Mouse (Mus musculus): ENCODE results near the gene Lmntd1. TPM values are rescaled to one million over a fixed set of nuclear protein-coding genes. Genes with fewer than 3 reads are reported as not detected.

Gene Lmntd1
- total and polyA plus RNA-seq, 3 experiments = 0.08 to 0.43 (median 0.26) TPM

DNA sequence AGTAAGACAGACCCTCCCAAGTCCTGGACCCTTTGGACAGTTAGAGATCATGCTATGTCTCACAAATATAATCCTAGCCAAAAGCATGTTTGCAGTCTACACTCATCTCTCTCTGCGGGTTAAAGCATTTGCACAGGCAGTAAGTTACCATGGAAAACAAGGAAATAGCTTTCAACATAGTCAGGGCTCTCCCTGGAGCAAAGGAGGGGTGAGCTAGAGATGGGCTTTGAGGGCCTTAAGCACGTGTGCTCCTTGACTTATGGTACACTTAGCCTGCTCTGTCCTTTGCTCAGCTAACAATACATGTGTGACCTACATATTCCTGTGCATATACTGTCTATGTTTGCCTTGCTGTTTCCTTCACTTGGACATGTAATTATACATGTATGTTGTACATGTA is 165.8 kb downstream of the Lmntd1 start:
- Histone ChIP-seq H3K79me2 (replicated peaks; ENCODE audit: control insufficient read depth, extremely low read depth, insufficient read depth, poor library complexity, severe bottlenecking) (no peaks in the 10 kb centered on the region), H3K27me3 (replicated peaks) (no peaks in the 10 kb centered on the region), H3K27ac (ENCODE audit: insufficient read depth, low read depth) (no peak overlapping the region), H3K9me3 (replicated peaks; ENCODE audit: low read length) (no peaks in the 10 kb centered on the region), H3K4me2 (ENCODE audit: insufficient read depth, low read depth, poor library complexity, severe bottlenecking) (no peak overlapping the region), H3K9ac (ENCODE audit: insufficient read depth, low read depth) (no peak overlapping the region), H3K4me3 (replicated peaks in 1 of 3; ENCODE audit: low read depth in 2 of 3, low read length in 2 of 3, poor library complexity in 1 of 3) (no peak overlapping the region), H3K36me3 (replicated peaks in 1 of 2; ENCODE audit: control insufficient read depth in 1 of 2, insufficient read depth in 1 of 2, low read length in 1 of 2) (no peaks in the 10 kb centered on the region), H3K4me1 (ENCODE audit: control insufficient read depth in 1 of 2, insufficient read depth in 2 of 2) (no peaks in the 10 kb centered on the region)
- in situ Hi-C loops (cut with MboI; ENCODE audit: low pct_ligation_motif_present, low pct_unique_long_range_greater_than_20kb, low sequenced_read_pairs) (no loop called here), dilution Hi-C loops (cut with MboI; ENCODE audit: extremely low pct_ligation_motif_present, extremely low pct_unique_long_range_greater_than_20kb, low sequenced_read_pairs) (no loop called here)
- no peak for DNase-seq (ENCODE audit: extremely low read depth)
- TF ChIP-seq ETS1 (conservative IDR thresholded peaks at IDR 0.05; ENCODE audit: low read depth, low read length) (no peak), PAX5 (IDR thresholded peaks at IDR 0.05; ENCODE audit: low read length) (no peak), JUND (conservative IDR thresholded peaks at IDR 0.05; ENCODE audit: low read depth, low read length) (no peak), MEF2A (IDR thresholded peaks at IDR 0.05; ENCODE audit: borderline replicate concordance, low read depth, low read length) (no peak), KAT2A (IDR thresholded peaks at IDR 0.05; ENCODE audit: insufficient replicate concordance, low read length) (no peak), GABPA (IDR thresholded peaks at IDR 0.05; ENCODE audit: insufficient replicate concordance, low read depth, low read length) (no peak)

DNA sequence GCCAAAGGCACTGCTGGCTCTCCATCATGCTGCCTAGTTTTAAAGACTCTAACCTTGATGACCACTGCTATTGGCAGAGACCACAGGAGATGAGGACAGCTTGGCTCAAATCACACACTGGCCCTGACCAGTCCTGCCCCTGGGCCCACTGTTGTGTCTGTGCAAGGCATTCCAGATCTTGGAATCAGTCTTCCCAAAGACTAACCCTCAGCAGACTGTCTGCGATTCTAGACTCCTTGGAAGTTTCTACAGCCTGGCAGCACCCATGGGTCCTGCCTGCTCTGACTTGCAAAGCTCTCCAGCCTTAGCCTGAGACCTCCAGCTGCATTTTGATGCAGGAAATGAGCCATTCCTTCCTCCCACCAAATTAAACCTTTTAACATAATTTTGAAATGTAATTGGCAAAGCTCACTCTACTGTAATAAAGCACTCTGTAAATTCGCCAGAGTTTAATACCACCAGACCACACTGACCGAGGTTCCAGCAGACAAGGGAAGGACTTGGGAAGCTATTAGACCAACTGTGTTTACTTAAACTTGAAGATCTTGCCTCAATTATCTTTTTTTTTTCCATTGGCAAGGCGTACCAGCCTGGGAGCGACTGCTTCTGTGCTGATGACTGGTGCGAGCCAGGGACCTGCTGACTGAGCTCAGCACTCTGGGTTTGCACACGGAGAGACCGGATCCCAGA is 168.2 kb downstream of the Lmntd1 start:
- Histone ChIP-seq H3K4me2 (ENCODE audit: insufficient read depth, low read depth, poor library complexity, severe bottlenecking) (no peak overlapping the region), H3K27me3 (replicated peaks) (no peaks in the 10 kb centered on the region), H3K79me2 (replicated peaks; ENCODE audit: control insufficient read depth, extremely low read depth, insufficient read depth, poor library complexity, severe bottlenecking) (no peaks in the 10 kb centered on the region), H3K4me1 (ENCODE audit: control insufficient read depth in 1 of 2, insufficient read depth in 2 of 2) (no peaks in the 10 kb centered on the region), H3K9me3 (replicated peaks; ENCODE audit: low read length) (no peaks in the 10 kb centered on the region), H3K36me3 (replicated peaks in 1 of 2; ENCODE audit: control insufficient read depth in 1 of 2, insufficient read depth in 1 of 2, low read length in 1 of 2) (no peaks in the 10 kb centered on the region), H3K4me3 (replicated peaks in 1 of 3; ENCODE audit: low read depth in 2 of 3, low read length in 2 of 3, poor library complexity in 1 of 3) (no peak overlapping the region), H3K9ac (ENCODE audit: insufficient read depth, low read depth) (no peak overlapping the region), H3K27ac (ENCODE audit: insufficient read depth, low read depth) (no peak overlapping the region)
- in situ Hi-C loops (cut with MboI; ENCODE audit: low pct_ligation_motif_present, low pct_unique_long_range_greater_than_20kb, low sequenced_read_pairs) = no loop called here
- DNase-seq (ENCODE audit: extremely low read depth) = no peak
- TF ChIP-seq EP300 (IDR thresholded peaks at IDR 0.05; ENCODE audit: low read length) (no peak), ELF1 (IDR thresholded peaks at IDR 0.05; ENCODE audit: low read depth, low read length) (no peak), KAT2A (IDR thresholded peaks at IDR 0.05; ENCODE audit: insufficient replicate concordance, low read length) (no peak), USF2 (conservative IDR thresholded peaks at IDR 0.05; ENCODE audit: low read depth, low read length) (no peak), UBTF (IDR thresholded peaks at IDR 0.05; ENCODE audit: low read depth, low read length) (no peak), JUND (conservative IDR thresholded peaks at IDR 0.05; ENCODE audit: low read depth, low read length) (no peak), TCF12 (IDR thresholded peaks at IDR 0.05; ENCODE audit: low read depth, low read length) (no peak)
- dilution Hi-C loops (cut with MboI; ENCODE audit: extremely low pct_ligation_motif_present, extremely low pct_unique_long_range_greater_than_20kb, low sequenced_read_pairs) = no loop called here

DNA sequence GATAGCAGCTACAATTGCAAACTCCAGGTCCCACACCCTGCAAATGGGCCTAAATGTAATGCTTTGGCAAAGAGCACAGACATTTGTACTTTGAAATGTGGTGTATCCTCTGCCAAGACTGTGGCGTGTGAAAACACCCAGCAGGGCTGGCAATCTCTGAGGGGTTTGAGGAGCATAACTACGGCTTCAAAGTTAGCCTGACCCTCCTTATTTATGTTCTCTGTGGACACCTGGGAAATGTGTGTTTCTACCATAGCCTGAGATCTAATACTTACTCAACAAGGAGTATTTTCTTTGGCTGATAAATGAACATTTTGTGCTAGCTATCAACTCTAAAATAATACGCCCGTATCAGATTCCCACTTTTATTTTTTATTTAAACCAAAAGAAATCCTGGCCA is 168.7 kb downstream of the Lmntd1 start:
- H3K27me3 ChIP-seq (replicated peaks) = no peaks in the 10 kb centered on the region
- no peak overlapping the region for H3K9ac ChIP-seq (ENCODE audit: insufficient read depth, low read depth)
- H3K36me3 ChIP-seq (replicated peaks in 1 of 2; ENCODE audit: control insufficient read depth in 1 of 2, insufficient read depth in 1 of 2, low read length in 1 of 2) = no peaks in the 10 kb centered on the region
- DNase-seq (ENCODE audit: extremely low read depth) = no peak
- no peaks in the 10 kb centered on the region for H3K4me1 ChIP-seq (ENCODE audit: control insufficient read depth in 1 of 2, insufficient read depth in 2 of 2)
- no peak overlapping the region for H3K4me2 ChIP-seq (ENCODE audit: insufficient read depth, low read depth, poor library complexity, severe bottlenecking)
- TF ChIP-seq ZC3H11A (IDR thresholded peaks at IDR 0.05; ENCODE audit: low read depth, low read length) (no peak), USF2 (conservative IDR thresholded peaks at IDR 0.05; ENCODE audit: low read depth, low read length) (no peak), MAFK (IDR thresholded peaks at IDR 0.05; ENCODE audit: insufficient replicate concordance, low read length) (no peak), TCF12 (IDR thresholded peaks at IDR 0.05; ENCODE audit: low read depth, low read length) (no peak), KAT2A (IDR thresholded peaks at IDR 0.05; ENCODE audit: insufficient replicate concordance, low read length) (no peak), E2F4 (IDR thresholded peaks at IDR 0.05; ENCODE audit: insufficient replicate concordance, low read depth, low read length) (no peak), RCOR1 (conservative IDR thresholded peaks at IDR 0.05; ENCODE audit: low read depth, low read length) (no peak), GABPA (IDR thresholded peaks at IDR 0.05; ENCODE audit: insufficient replicate concordance, low read depth, low read length) (no peak), JUN (IDR thresholded peaks at IDR 0.05; ENCODE audit: insufficient read depth, low read depth, low read length) (no peak), UBTF (IDR thresholded peaks at IDR 0.05; ENCODE audit: low read depth, low read length) (no peak), EP300 (IDR thresholded peaks at IDR 0.05; ENCODE audit: low read length) (no peak), CHD1 (IDR thresholded peaks at IDR 0.05; ENCODE audit: low read depth, low read length) (no peak), POLR2AphosphoS2 (IDR thresholded peaks at IDR 0.05; ENCODE audit: low read depth, low read length) (no peak), ZMIZ1 (IDR thresholded peaks at IDR 0.05; ENCODE audit: low read depth, low read length) (no peak)
- dilution Hi-C loops (cut with MboI; ENCODE audit: extremely low pct_ligation_motif_present, extremely low pct_unique_long_range_greater_than_20kb, low sequenced_read_pairs) (no loop called here), in situ Hi-C loops (cut with MboI; ENCODE audit: low pct_ligation_motif_present, low pct_unique_long_range_greater_than_20kb, low sequenced_read_pairs) (no loop called here)
- no peaks in the 10 kb centered on the region for H3K79me2 ChIP-seq (replicated peaks; ENCODE audit: control insufficient read depth, extremely low read depth, insufficient read depth, poor library complexity, severe bottlenecking)
- H3K9me3 ChIP-seq (replicated peaks; ENCODE audit: low read length) = no peaks in the 10 kb centered on the region
- no peak overlapping the region for H3K4me3 ChIP-seq (replicated peaks in 1 of 3; ENCODE audit: low read depth in 2 of 3, low read length in 2 of 3, poor library complexity in 1 of 3)
- no peak overlapping the region for H3K27ac ChIP-seq (ENCODE audit: insufficient read depth, low read depth)

All from CH12.LX (cell line).